Mouse (Mus musculus): ENCODE measurements at regions not wholly inside any gene's neighbourhood (a gene's known extent, or its start where the extent isn't known, plus 50 kb on each side); places are given as distances from the start of the nearest gene placed in this dataset.

GRCm38 (mm10) chr7:61939971-61940705, 406.2 kb upstream of the Ndn start:
- Histone ChIP-seq H3K4me3 (ENCODE audit: insufficient read depth, low read length) (no peak overlapping the region), H3K4me1 (ENCODE audit: control insufficient read depth, insufficient read depth, low read length) (no peaks in the 10 kb centered on the region), H3K27ac (ENCODE audit: insufficient read depth, low read length) (no peak overlapping the region)
- TF ChIP-seq CTCF (IDR thresholded peaks at IDR 0.05; ENCODE audit: borderline replicate concordance, insufficient read depth, low read length) (no peak), POLR2A (IDR thresholded peaks at IDR 0.05; ENCODE audit: low read depth, low read length) (no peak)

GRCm38 (mm10) chr7:61982203-61982932, 364.0 kb upstream of the Ndn start:
- Histone ChIP-seq H3K4me3 (ENCODE audit: insufficient read depth, low read length) (no peak overlapping the region), H3K27ac (ENCODE audit: insufficient read depth, low read length) (peak overlapping the region; percentile 52; the same call in 1 of the 2 replicates), H3K4me1 (ENCODE audit: control insufficient read depth, insufficient read depth, low read length) (no peaks in the 10 kb centered on the region)
- TF ChIP-seq CTCF (IDR thresholded peaks at IDR 0.05; ENCODE audit: borderline replicate concordance, insufficient read depth, low read length), result no peak
- peak; percentile 44; the same call in 1 of the 2 replicates for TF ChIP-seq POLR2A (IDR thresholded peaks at IDR 0.05; ENCODE audit: low read depth, low read length)

- TF ChIP-seq POLR2A (IDR thresholded peaks at IDR 0.05; ENCODE audit: low read depth, low read length) (no peak), CTCF (IDR thresholded peaks at IDR 0.05; ENCODE audit: borderline replicate concordance, insufficient read depth, low read length) (no peak)
- Histone ChIP-seq H3K4me3 (ENCODE audit: insufficient read depth, low read length) (no peak overlapping the region), H3K4me1 (ENCODE audit: control insufficient read depth, insufficient read depth, low read length) (no peaks in the 10 kb centered on the region), H3K27ac (ENCODE audit: insufficient read depth, low read length) (no peak overlapping the region)
Observed at GRCm38 (mm10) chr7:62026635-62027034, 319.7 kb upstream of the Ndn start.

GRCm38 (mm10) chr7:62045743-62046451, 300.5 kb upstream of the Ndn start:
- no peak overlapping the region for H3K27ac ChIP-seq (ENCODE audit: insufficient read depth, low read length)
- TF ChIP-seq POLR2A (IDR thresholded peaks at IDR 0.05; ENCODE audit: low read depth, low read length) (no peak), CTCF (IDR thresholded peaks at IDR 0.05; ENCODE audit: borderline replicate concordance, insufficient read depth, low read length) (no peak)
- H3K4me3 ChIP-seq (ENCODE audit: insufficient read depth, low read length), result no peak overlapping the region
- H3K4me1 ChIP-seq (ENCODE audit: control insufficient read depth, insufficient read depth, low read length), result no peaks in the 10 kb centered on the region

GRCm38 (mm10) chr7:62046452-62046809, 299.9 kb upstream of the Ndn start:
- Histone ChIP-seq H3K27ac (ENCODE audit: insufficient read depth, low read length) (no peak overlapping the region), H3K4me3 (ENCODE audit: insufficient read depth, low read length) (no peak overlapping the region), H3K4me1 (ENCODE audit: control insufficient read depth, insufficient read depth, low read length) (no peaks in the 10 kb centered on the region)
- TF ChIP-seq CTCF (IDR thresholded peaks at IDR 0.05; ENCODE audit: borderline replicate concordance, insufficient read depth, low read length) (no peak), POLR2A (IDR thresholded peaks at IDR 0.05; ENCODE audit: low read depth, low read length) (no peak)

- no peaks in the 10 kb centered on the region for H3K4me1 ChIP-seq (ENCODE audit: control insufficient read depth, insufficient read depth, low read length)
- no peak overlapping the region for H3K4me3 ChIP-seq (ENCODE audit: insufficient read depth, low read length)
- H3K27ac ChIP-seq (ENCODE audit: insufficient read depth, low read length), result no peak overlapping the region
- TF ChIP-seq CTCF (IDR thresholded peaks at IDR 0.05; ENCODE audit: borderline replicate concordance, insufficient read depth, low read length), result no peak
- TF ChIP-seq POLR2A (IDR thresholded peaks at IDR 0.05; ENCODE audit: low read depth, low read length), result no peak
Observed at GRCm38 (mm10) chr7:62078607-62079006, 267.8 kb upstream of the Ndn start.

- no peak overlapping the region for H3K27ac ChIP-seq (ENCODE audit: insufficient read depth, low read length)
- no peak for TF ChIP-seq POLR2A (IDR thresholded peaks at IDR 0.05; ENCODE audit: low read depth, low read length)
- TF ChIP-seq CTCF (IDR thresholded peaks at IDR 0.05; ENCODE audit: borderline replicate concordance, insufficient read depth, low read length), result no peak
Observed at GRCm38 (mm10) chr7:62085120-62085849, 261.1 kb upstream of the Ndn start.

More at GRCm38 (mm10) chr7:62085120-62085849, 261.1 kb upstream of the Ndn start:
- Histone ChIP-seq H3K4me1 (ENCODE audit: control insufficient read depth, insufficient read depth, low read length) (no peaks in the 10 kb centered on the region), H3K4me3 (ENCODE audit: insufficient read depth, low read length) (no peak overlapping the region)
